Mouse (Mus musculus): ENCODE measurements at regions not wholly inside any gene's neighbourhood (a gene's known extent, or its start where the extent isn't known, plus 50 kb on each side); places are given as distances from the start of the nearest gene placed in this dataset.

DNA sequence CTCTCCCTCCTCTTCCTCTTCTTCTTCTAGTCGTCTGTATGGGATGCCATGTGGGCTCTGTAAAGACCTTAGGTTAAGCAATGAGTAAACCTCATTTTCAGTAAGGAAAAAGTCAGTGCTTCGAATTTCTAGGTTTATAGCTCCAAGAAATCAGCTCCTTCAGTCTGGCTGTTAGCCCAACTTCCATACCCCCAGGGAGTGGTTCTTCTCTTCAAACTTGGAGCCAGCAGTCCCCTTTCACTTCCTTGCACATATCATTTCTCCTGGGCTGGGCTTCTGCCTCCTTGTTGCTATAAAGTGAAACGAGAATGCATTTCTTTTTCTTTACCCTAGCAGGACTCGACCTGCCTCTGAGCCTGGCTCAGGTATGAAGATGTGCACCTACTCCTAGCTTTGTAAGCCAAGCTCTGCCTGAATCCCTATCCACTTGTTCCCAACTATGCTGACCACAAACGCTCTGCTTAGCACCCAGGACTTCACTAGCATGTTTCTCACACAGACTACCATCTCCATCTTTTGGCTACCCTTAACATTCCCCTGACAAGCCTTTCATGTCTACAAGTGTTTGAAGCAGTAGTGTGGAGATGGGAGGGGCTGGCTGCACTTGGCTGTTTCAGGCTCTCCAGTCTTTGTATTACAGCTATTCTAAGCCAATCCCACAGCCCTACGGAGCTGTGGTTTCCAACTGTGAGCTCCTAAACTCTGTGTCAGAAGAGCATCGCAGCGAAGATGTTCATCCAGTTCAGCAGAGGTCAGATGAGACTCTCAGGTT is 243.8 kb upstream of the Tprg start:
- Histone ChIP-seq H3K27me3 (no peaks in the 10 kb centered on the region), H3K4me2 (no peak overlapping the region), H3K36me3 (ENCODE audit: poor library complexity, severe bottlenecking) (no peaks in the 10 kb centered on the region), H3K9ac (no peak overlapping the region), H3K27ac (no peak overlapping the region), H3K9me3 (replicated peaks) (no peaks in the 10 kb centered on the region), H3K4me3 (no peak overlapping the region), H3K4me1 (peaks cover 10% of the 10 kb centered on the region; the same call in 1 of the 2 replicates)
- 69% methylated on average over 8 of the region's 8 CpGs for WGBS
- no peak for ATAC-seq

GRCm38 (mm10) chr16:25044637-25045036 is 242.0 kb upstream of the Tprg start:
- H3K27me3 ChIP-seq, result no peaks in the 10 kb centered on the region
- H3K4me1 ChIP-seq, result peaks cover 9% of the 10 kb centered on the region; the same call in 1 of the 2 replicates
- no peak overlapping the region for H3K27ac ChIP-seq
- no peaks in the 10 kb centered on the region for H3K36me3 ChIP-seq (ENCODE audit: poor library complexity, severe bottlenecking)
- H3K4me2 ChIP-seq, result no peak overlapping the region
- no peak overlapping the region for H3K4me3 ChIP-seq
- no peaks in the 10 kb centered on the region for H3K9me3 ChIP-seq (replicated peaks)
- no peak overlapping the region for H3K9ac ChIP-seq
- 85% methylated on average over 3 of the region's 3 CpGs for WGBS
- ATAC-seq, result no peak

DNA sequence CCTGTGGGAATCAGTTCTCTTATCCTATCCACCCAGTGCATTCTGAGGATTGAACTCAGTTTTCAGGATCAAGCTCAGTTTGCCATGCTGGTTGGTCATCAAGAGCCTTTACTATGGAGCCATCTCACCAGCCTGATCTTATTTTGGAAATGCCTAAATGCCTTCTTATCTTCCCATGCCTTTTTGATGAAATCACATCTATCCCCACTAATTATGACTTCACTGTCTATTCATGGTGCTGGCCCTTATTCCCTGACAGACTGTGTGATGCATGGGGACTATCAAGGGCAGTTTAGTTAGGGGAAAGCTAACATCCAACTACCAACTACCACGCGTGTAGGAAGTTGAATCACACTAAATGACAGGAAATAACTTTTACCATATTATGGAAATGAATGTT is 238.9 kb upstream of the Tprg start:
- H3K4me3 ChIP-seq, result no peak overlapping the region
- H3K27ac ChIP-seq, result no peak overlapping the region
- no peaks in the 10 kb centered on the region for H3K4me1 ChIP-seq
- H3K27me3 ChIP-seq, result no peaks in the 10 kb centered on the region
- no peak overlapping the region for H3K9ac ChIP-seq
- no peaks in the 10 kb centered on the region for H3K36me3 ChIP-seq (ENCODE audit: poor library complexity, severe bottlenecking)
- H3K9me3 ChIP-seq (replicated peaks), result no peaks in the 10 kb centered on the region
- H3K4me2 ChIP-seq, result no peak overlapping the region
- 95% methylated on average over 2 of the region's 2 CpGs for WGBS
- ATAC-seq, result no peak

- Histone ChIP-seq H3K36me3 (ENCODE audit: poor library complexity, severe bottlenecking) (no peaks in the 10 kb centered on the region), H3K9ac (no peak overlapping the region), H3K27ac (no peak overlapping the region), H3K4me2 (no peak overlapping the region), H3K4me1 (no peaks in the 10 kb centered on the region), H3K9me3 (replicated peaks) (no peaks in the 10 kb centered on the region), H3K4me3 (no peak overlapping the region), H3K27me3 (no peaks in the 10 kb centered on the region)
- WGBS, result 53% methylated on average over 7 of the region's 7 CpGs
- no peak for ATAC-seq
These were observed 236.6 kb upstream of the Tprg start for GRCm38 (mm10) chr16:25049928-25050510.

DNA sequence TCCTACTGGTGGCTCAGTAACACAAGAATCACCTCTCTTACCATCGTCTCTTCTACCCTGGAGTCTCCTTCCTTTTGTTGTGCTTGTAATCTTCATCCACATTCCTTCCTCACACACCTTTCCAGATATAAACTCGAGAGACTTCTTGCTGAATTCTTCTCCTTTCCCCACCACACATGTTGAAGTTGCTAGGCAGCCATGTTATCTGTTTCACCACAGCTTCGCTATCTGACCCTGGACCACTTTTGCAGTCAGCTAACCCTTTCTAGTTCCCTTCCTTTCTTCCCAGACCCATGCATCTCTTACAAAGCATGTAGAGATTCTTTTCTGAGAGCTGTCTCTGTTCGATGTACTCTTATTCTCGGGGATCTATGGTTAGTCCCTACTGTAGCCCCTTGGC is 235.6 kb upstream of the Tprg start:
- no peak for ATAC-seq

DNA sequence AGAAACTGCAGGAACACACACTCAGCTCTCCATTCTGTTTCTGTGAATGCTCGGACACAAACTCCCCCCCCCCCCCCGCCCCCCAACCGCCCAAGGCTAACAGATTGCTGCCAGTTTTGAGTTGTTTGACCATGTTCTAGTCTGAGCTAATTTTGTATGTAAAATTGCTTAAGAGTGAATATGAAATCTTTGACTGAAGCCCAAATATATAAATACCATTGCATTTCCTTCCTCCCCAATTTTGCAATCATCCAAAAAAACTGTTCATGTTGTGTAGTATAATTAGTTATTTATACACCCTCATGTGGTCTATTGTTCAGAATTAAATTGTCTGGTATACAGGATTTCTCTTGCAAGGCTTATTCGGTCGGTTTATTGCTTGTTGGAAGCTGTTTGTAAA is 234.2 kb upstream of the Tprg start:
- ATAC-seq, result no peak
- no peaks in the 10 kb centered on the region for H3K36me3 ChIP-seq (ENCODE audit: poor library complexity, severe bottlenecking)
- no peaks in the 10 kb centered on the region for H3K9me3 ChIP-seq (replicated peaks)
- H3K4me3 ChIP-seq, result no peak overlapping the region
- H3K4me2 ChIP-seq, result no peak overlapping the region
- H3K27me3 ChIP-seq, result no peaks in the 10 kb centered on the region
- WGBS, result 69% methylated on average over 5 of the region's 5 CpGs
- peaks cover 9% of the 10 kb centered on the region; the same call in 1 of the 2 replicates for H3K4me1 ChIP-seq
- H3K27ac ChIP-seq, result no peak overlapping the region
- H3K9ac ChIP-seq, result no peak overlapping the region

More for the DNA sequence above, 235.6 kb upstream of the Tprg start:
- no peaks in the 10 kb centered on the region for H3K9me3 ChIP-seq (replicated peaks)
- no peak overlapping the region for H3K4me2 ChIP-seq
- no peak overlapping the region for H3K4me3 ChIP-seq
- no peaks in the 10 kb centered on the region for H3K36me3 ChIP-seq (ENCODE audit: poor library complexity, severe bottlenecking)
- no peak overlapping the region for H3K27ac ChIP-seq
- no peak overlapping the region for H3K9ac ChIP-seq
- H3K4me1 ChIP-seq, result 0 out of 2 replicates have a peak, but pooled peaks cover 6% of the 10 kb centered on the region
- WGBS, result 91% methylated on average over 5 of the region's 5 CpGs
- H3K27me3 ChIP-seq, result no peaks in the 10 kb centered on the region

- H3K9ac ChIP-seq, result no peak overlapping the region
- peaks cover 14% of the 10 kb centered on the region for H3K4me1 ChIP-seq
- ATAC-seq, result no peak
- no peak overlapping the region for H3K27ac ChIP-seq
- H3K27me3 ChIP-seq, result no peaks in the 10 kb centered on the region
- no peaks in the 10 kb centered on the region for H3K36me3 ChIP-seq (ENCODE audit: poor library complexity, severe bottlenecking)
- H3K4me2 ChIP-seq, result no peak overlapping the region
- WGBS, result 85% methylated on average over 5 of the region's 5 CpGs
- no peak overlapping the region for H3K4me3 ChIP-seq
- no peaks in the 10 kb centered on the region for H3K9me3 ChIP-seq (replicated peaks)
These were observed 233.7 kb upstream of the Tprg start for GRCm38 (mm10) chr16:25052917-25053343.

DNA sequence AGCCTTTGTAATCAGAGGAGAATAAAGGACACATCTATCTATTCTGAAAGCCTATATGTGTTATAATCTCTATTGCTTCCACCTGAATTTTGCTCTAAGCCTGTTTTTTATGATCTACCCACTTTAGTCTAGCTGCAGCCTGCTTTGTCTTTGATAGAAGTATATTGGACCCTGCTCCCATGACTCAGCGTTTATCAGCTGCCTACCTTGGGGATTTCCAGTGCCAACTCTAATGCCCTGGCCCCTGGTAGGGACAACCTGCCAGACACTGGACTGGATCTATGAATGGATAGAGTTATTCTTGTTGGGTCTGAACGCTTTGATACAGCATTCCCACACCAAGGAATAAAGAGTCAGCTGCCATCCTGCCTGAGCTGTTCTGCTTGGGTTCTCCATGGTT is 232.3 kb upstream of the Tprg start:
- WGBS, result 89% methylated on average over 2 of the region's 2 CpGs
- H3K4me1 ChIP-seq, result peaks cover 22% of the 10 kb centered on the region
- no peak for ATAC-seq

DNA sequence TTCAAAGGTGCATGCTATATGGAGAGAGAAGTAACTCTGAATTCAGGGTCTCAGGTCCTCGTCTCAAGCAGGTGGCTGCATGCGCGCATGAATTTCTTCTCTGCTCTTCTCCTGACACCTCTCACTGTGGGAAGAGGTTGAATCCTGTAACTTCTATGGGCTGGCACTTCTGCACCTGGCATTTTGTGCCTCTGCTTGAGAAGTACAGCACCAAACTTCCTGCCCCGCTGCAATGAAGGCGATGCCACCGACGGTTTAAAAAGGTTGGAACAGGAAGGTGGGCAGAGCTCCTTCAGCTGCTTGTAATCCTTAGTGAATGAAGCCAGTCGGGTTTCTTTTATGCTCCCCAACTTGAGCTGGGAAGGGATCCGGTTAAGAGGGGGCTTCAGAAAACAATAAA is 231.2 kb upstream of the Tprg start:
- ATAC-seq, result no peak
- Histone ChIP-seq H3K27ac (no peak overlapping the region), H3K27me3 (no peaks in the 10 kb centered on the region), H3K9ac (no peak overlapping the region), H3K4me3 (no peak overlapping the region), H3K36me3 (ENCODE audit: poor library complexity, severe bottlenecking) (no peaks in the 10 kb centered on the region), H3K4me2 (no peak overlapping the region), H3K9me3 (replicated peaks) (no peaks in the 10 kb centered on the region), H3K4me1 (peaks cover 32% of the 10 kb centered on the region)
- WGBS, result 49% methylated on average over 9 of the region's 9 CpGs

More for the DNA sequence above, 232.3 kb upstream of the Tprg start:
- Histone ChIP-seq H3K4me3 (no peak overlapping the region), H3K27ac (no peak overlapping the region), H3K9me3 (replicated peaks) (no peaks in the 10 kb centered on the region), H3K36me3 (ENCODE audit: poor library complexity, severe bottlenecking) (no peaks in the 10 kb centered on the region), H3K27me3 (no peaks in the 10 kb centered on the region), H3K4me2 (no peak overlapping the region), H3K9ac (no peak overlapping the region)

- H3K9ac ChIP-seq, result peak overlapping the region; percentile 71
- H3K4me3 ChIP-seq, result peak overlapping the region; percentile 52
- no peaks in the 10 kb centered on the region for H3K9me3 ChIP-seq (replicated peaks)
- H3K36me3 ChIP-seq (ENCODE audit: poor library complexity, severe bottlenecking), result no peaks in the 10 kb centered on the region
- peak overlapping the region; percentile 98 for H3K27ac ChIP-seq
- H3K4me2 ChIP-seq, result peak overlapping the region; percentile 65
- WGBS, result 13% methylated on average over 11 of the region's 11 CpGs
- H3K4me1 ChIP-seq, result peaks cover 34% of the 10 kb centered on the region
- ATAC-seq, result peak; percentile 2; the same call in 1 of the 2 replicates
- no peaks in the 10 kb centered on the region for H3K27me3 ChIP-seq
These were observed 228.4 kb upstream of the Tprg start for GRCm38 (mm10) chr16:25058051-25058747.

- H3K4me1 ChIP-seq, result peaks cover 34% of the 10 kb centered on the region
- H3K4me2 ChIP-seq, result peak overlapping the region; percentile 65
- peak overlapping the region; percentile 98 for H3K27ac ChIP-seq
- no peaks in the 10 kb centered on the region for H3K9me3 ChIP-seq (replicated peaks)
- peak overlapping the region; percentile 71 for H3K9ac ChIP-seq
- H3K4me3 ChIP-seq, result peak overlapping the region; percentile 52
- H3K36me3 ChIP-seq (ENCODE audit: poor library complexity, severe bottlenecking), result no peaks in the 10 kb centered on the region
- no peaks in the 10 kb centered on the region for H3K27me3 ChIP-seq
- WGBS, result under 1% methylated on average over 36 of the region's 36 CpGs
- peak; percentile 95 for ATAC-seq
These were observed 227.7 kb upstream of the Tprg start for GRCm38 (mm10) chr16:25058812-25059501.
